In the genomic region with DNA sequence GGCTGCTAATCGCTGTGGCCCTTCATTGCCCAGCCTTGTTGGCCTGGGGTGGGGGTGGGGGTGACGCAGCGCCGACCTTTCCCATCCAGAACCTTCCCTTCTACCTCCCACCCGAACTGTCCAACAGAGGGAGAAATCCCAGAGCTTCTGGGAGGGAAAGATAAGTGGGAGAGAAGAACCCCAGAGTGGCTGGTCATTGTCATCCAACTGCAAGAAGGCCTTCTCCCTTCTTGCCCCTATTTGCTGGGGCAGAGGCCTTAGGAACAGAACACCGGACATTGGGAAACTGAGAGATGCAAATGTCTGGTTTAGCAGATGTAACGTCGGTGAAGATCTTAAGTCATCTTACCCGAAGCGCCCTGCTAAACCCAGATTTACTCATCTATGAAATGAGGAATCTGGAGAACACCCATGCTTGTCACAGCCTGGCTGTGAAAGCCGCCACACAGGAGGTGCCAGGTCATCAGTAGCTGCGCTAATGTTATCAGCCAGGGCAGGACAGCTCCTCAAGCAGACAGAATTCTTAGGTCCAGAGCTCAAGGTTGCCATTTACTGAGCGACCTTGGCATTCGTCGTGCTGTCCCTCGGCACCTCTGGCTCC, we compare ENCODE assay signal across 9 mouse cellular contexts. TPM values are rescaled to one million over a fixed set of nuclear protein-coding genes. Genes with fewer than 3 reads are reported as not detected.
A peak's percentile ranks its signal among the peaks of the same experiment; 100 is the strongest.
DNase-seq lines count a peak whose midpoint lies in the region; ATAC-seq and TF ChIP-seq lines count a peak whose summit lies in the region.
"Had no signal": no experiment of that assay in that cellular context is flagged by ENCODE, and none has a peak within 500 bp of the region (broad histone marks: within the 10 kb centered on the region; RNA-seq: fewer than 3 reads in every experiment).

No protein-coding gene starts in this region.

- in situ Hi-C loops in CH12.LX (cut with MboI; ENCODE audit: low pct_ligation_motif_present, low pct_unique_long_range_greater_than_20kb, low sequenced_read_pairs) = loop anchor here (5.0 kb wide), 1 partner anchor 49 kb away; no protein-coding TSS in a partner anchor

- H3K4me1 ChIP-seq in CH12.LX (ENCODE audit: control insufficient read depth in 1 of 2, insufficient read depth in 2 of 2) = peaks cover 22 to 67% of the 10 kb centered on the region in 2 experiments
- peaks cover 18% of the 10 kb centered on the region for H3K4me1 ChIP-seq in heart, postnatal 0 days (ENCODE audit: control insufficient read depth, insufficient read depth)
- H3K4me1 ChIP-seq in midbrain, embryonic 10.5 days = peaks cover 72% of the 10 kb centered on the region

- no peaks in the 10 kb centered on the region for H3K79me2 ChIP-seq in CH12.LX (replicated peaks; ENCODE audit: control insufficient read depth, extremely low read depth, insufficient read depth, poor library complexity, severe bottlenecking)

- WGBS in heart, postnatal 0 days = 57% methylated on average over 16 of the region's 16 CpGs
- 15% methylated on average over 16 of the region's 16 CpGs for WGBS in midbrain, embryonic 10.5 days

- H3K9ac ChIP-seq in CH12.LX (ENCODE audit: insufficient read depth, low read depth) = peak overlapping the region; percentile 58
- H3K9ac ChIP-seq in heart, postnatal 0 days (replicated peaks; ENCODE audit: low read depth, low read length) = peak overlapping the region; percentile 54; the same call in 1 of the 2 replicates

- intact Hi-C loops in gastrocnemius, adult 2 months (cut with DNase I) = loop anchor here (1.0 kb wide), 1 partner anchor 19 kb away; no protein-coding TSS in a partner anchor

- H3K4me2 ChIP-seq in CH12.LX (ENCODE audit: insufficient read depth, low read depth, poor library complexity, severe bottlenecking) = peak overlapping the region; percentile 94
- peak overlapping the region; percentile 95 for H3K4me2 ChIP-seq in heart, postnatal 0 days (ENCODE audit: low read depth, low read length)

- no peak for DNase-seq in gastrocnemius, adult 2 months
- DNase-seq in gastrocnemius, adult 8-10 months (ENCODE audit: low spot score in 2 of 2) = no peak
- peak; percentile 80 for DNase-seq in CH12.LX (ENCODE audit: extremely low read depth)
- DNase-seq in heart, postnatal 0 days (ENCODE audit: low spot score) = no peak
- no peak for DNase-seq in midbrain, embryonic 10.5 days (ENCODE audit: low spot score)
- no peak for DNase-seq in yolk sac, embryonic 10.5 days (ENCODE audit: low spot score)
- no peak for DNase-seq in left cerebral cortex, adult 9 months (ENCODE audit: low spot score in 2 of 2)
- no peak for DNase-seq in urinary bladder, postnatal 36 days (ENCODE audit: low spot score in 2 of 2)

- H3K27ac ChIP-seq in gastrocnemius, adult 2 months = peak overlapping the region; percentile 91
- peak overlapping the region; percentile 87 for H3K27ac ChIP-seq in CH12.LX (ENCODE audit: insufficient read depth, low read depth)
- H3K27ac ChIP-seq in heart, postnatal 0 days (ENCODE audit: low read depth) = peak overlapping the region; percentile 65
- H3K27ac ChIP-seq in midbrain, embryonic 10.5 days (replicated peaks) = peak overlapping the region; percentile 88

- no peaks in the 10 kb centered on the region for H3K36me3 ChIP-seq in CH12.LX (replicated peaks in 1 of 2; ENCODE audit: control insufficient read depth in 1 of 2, insufficient read depth in 1 of 2, low read length in 1 of 2)
- no peaks in the 10 kb centered on the region for H3K36me3 ChIP-seq in heart, postnatal 0 days (replicated peaks; ENCODE audit: control insufficient read depth, insufficient read depth, low read length)
- no peaks in the 10 kb centered on the region for H3K36me3 ChIP-seq in midbrain, embryonic 10.5 days

- dilution Hi-C loops in CH12.LX (cut with MboI; ENCODE audit: extremely low pct_ligation_motif_present, extremely low pct_unique_long_range_greater_than_20kb, low sequenced_read_pairs) = no loop called here

- H3K4me3 ChIP-seq in gastrocnemius, adult 2 months = peak overlapping the region; percentile 91
- H3K4me3 ChIP-seq in CH12.LX (replicated peaks in 1 of 3; ENCODE audit: low read depth in 2 of 3, low read length in 2 of 3, poor library complexity in 1 of 3) = peak overlapping the region in 2 of 3 experiments; percentile 48 to 76
- H3K4me3 ChIP-seq in heart, postnatal 0 days (ENCODE audit: low read depth, low read length) = peak overlapping the region; percentile 68
- H3K4me3 ChIP-seq in midbrain, embryonic 10.5 days = peak overlapping the region; percentile 74

- TF ChIP-seq EP300 in CH12.LX (IDR thresholded peaks at IDR 0.05; ENCODE audit: low read length) = peak; percentile 46
- no peak for TF ChIP-seq EP300 in heart, postnatal 0 days (IDR thresholded peaks at IDR 0.05; ENCODE audit: low read depth)

- no peak for ATAC-seq in heart, postnatal 0 days (ENCODE audit: insufficient read depth, low read depth)

- TF ChIP-seq CTCF in gastrocnemius, adult 2 months (IDR thresholded peaks at IDR 0.05) = no peak
- TF ChIP-seq CTCF in CH12.LX (conservative IDR thresholded peaks at IDR 0.05 in 1 of 2, IDR thresholded peaks at IDR 0.05 in 1 of 2; ENCODE audit: low read depth in 2 of 2, low read length in 2 of 2) = no peak
- no peak for TF ChIP-seq CTCF in heart, postnatal 0 days (IDR thresholded peaks at IDR 0.05; ENCODE audit: low read depth)

- TF ChIP-seq POLR2A in CH12.LX (IDR thresholded peaks at IDR 0.05; ENCODE audit: low read depth, low read length) = peak; percentile 40; the same call in 1 of the 2 replicates

- peaks cover 83% of the 10 kb centered on the region for H3K27me3 ChIP-seq in CH12.LX (replicated peaks)
- no peaks in the 10 kb centered on the region for H3K27me3 ChIP-seq in heart, postnatal 0 days (ENCODE audit: control insufficient read depth, insufficient read depth, low read length)
- H3K27me3 ChIP-seq in midbrain, embryonic 10.5 days (ENCODE audit: low read depth, poor library complexity, severe bottlenecking) = peaks cover 99% of the 10 kb centered on the region

- TF ChIP-seq RAD21 in CH12.LX (IDR thresholded peaks at IDR 0.05; ENCODE audit: low read depth, low read length) = no peak

- peaks cover 2% of the 10 kb centered on the region for H3K9me3 ChIP-seq in CH12.LX (replicated peaks; ENCODE audit: low read length)
- H3K9me3 ChIP-seq in heart, postnatal 0 days (replicated peaks; ENCODE audit: control insufficient read depth, low read length) = no peaks in the 10 kb centered on the region
- H3K9me3 ChIP-seq in midbrain, embryonic 10.5 days (replicated peaks) = no peaks in the 10 kb centered on the region

TF ChIP-seq in CH12.LX, 34 proteins besides CTCF, POLR2A, EP300 and RAD21:
- TF ChIP-seq KAT2A (IDR thresholded peaks at IDR 0.05; ENCODE audit: insufficient replicate concordance, low read length) = no peak
- 0 out of 2 replicates have a peak, but pooled peaks have one; percentile 13 for TF ChIP-seq MEF2A (IDR thresholded peaks at IDR 0.05; ENCODE audit: borderline replicate concordance, low read depth, low read length)
- TF ChIP-seq ZKSCAN1 (IDR thresholded peaks at IDR 0.05; ENCODE audit: borderline replicate concordance, low read depth, low read length) = no peak
- peak; percentile 18 for TF ChIP-seq BHLHE40 (IDR thresholded peaks at IDR 0.05; ENCODE audit: low read depth, low read length)
- TF ChIP-seq CHD1 (IDR thresholded peaks at IDR 0.05; ENCODE audit: low read depth, low read length) = 0 out of 2 replicates have a peak, but pooled peaks have one; percentile 29
- TF ChIP-seq ZNF384 (IDR thresholded peaks at IDR 0.05; ENCODE audit: low read depth, low read length) = no peak
- no peak for TF ChIP-seq SMC3 (IDR thresholded peaks at IDR 0.05; ENCODE audit: low read depth, low read length)
- TF ChIP-seq NELFE (IDR thresholded peaks at IDR 0.05; ENCODE audit: low read depth, low read length) = no peak
- peak; percentile 53 for TF ChIP-seq CHD2 (IDR thresholded peaks at IDR 0.05; ENCODE audit: low read length)
- TF ChIP-seq MAX (IDR thresholded peaks at IDR 0.05; ENCODE audit: low read length) = peak; percentile 84
- TF ChIP-seq E2F4 (IDR thresholded peaks at IDR 0.05; ENCODE audit: insufficient replicate concordance, low read depth, low read length) = no peak
- peak; percentile 61; the same call in 1 of the 2 replicates for TF ChIP-seq RCOR1 (conservative IDR thresholded peaks at IDR 0.05; ENCODE audit: low read depth, low read length)
- no peak for TF ChIP-seq POLR2AphosphoS2 (IDR thresholded peaks at IDR 0.05; ENCODE audit: low read depth, low read length)
- TF ChIP-seq IRF4 (IDR thresholded peaks at IDR 0.05; ENCODE audit: low read depth, low read length) = peak; percentile 37; the same call in 1 of the 2 replicates
- TF ChIP-seq MYC (IDR thresholded peaks at IDR 0.05; ENCODE audit: low read depth, low read length) = 0 out of 2 replicates have a peak, but pooled peaks have one; percentile 54
- TF ChIP-seq GABPA (IDR thresholded peaks at IDR 0.05; ENCODE audit: insufficient replicate concordance, low read depth, low read length) = no peak
- TF ChIP-seq ZMIZ1 (IDR thresholded peaks at IDR 0.05; ENCODE audit: low read depth, low read length) = no peak; the same call in 1 of the 2 replicates
- TF ChIP-seq ETS1 (conservative IDR thresholded peaks at IDR 0.05; ENCODE audit: low read depth, low read length) = peak; percentile 79
- no peak for TF ChIP-seq JUN (IDR thresholded peaks at IDR 0.05; ENCODE audit: insufficient read depth, low read depth, low read length)
- TF ChIP-seq ELF1 (IDR thresholded peaks at IDR 0.05; ENCODE audit: low read depth, low read length) = 0 out of 2 replicates have a peak, but pooled peaks have one; percentile 6
- TF ChIP-seq SIN3A (IDR thresholded peaks at IDR 0.05; ENCODE audit: low read length) = peak; percentile 37; the same call in 1 of the 2 replicates
- 0 out of 2 replicates have a peak, but pooled peaks have one; percentile 17 for TF ChIP-seq NRF1 (IDR thresholded peaks at IDR 0.05; ENCODE audit: low read depth, low read length)
- TF ChIP-seq USF1 (IDR thresholded peaks at IDR 0.05; ENCODE audit: low read depth, low read length) = no peak
- no peak for TF ChIP-seq ZC3H11A (IDR thresholded peaks at IDR 0.05; ENCODE audit: low read depth, low read length)
- TF ChIP-seq TCF12 (IDR thresholded peaks at IDR 0.05; ENCODE audit: low read depth, low read length) = peak; percentile 76; the same call in 1 of the 2 replicates

RNA-seq across cellular contexts. Expression of a gene that starts 0.5 kb away (rescaled TPM):
- 1 to 10 TPM; 3.3 to 9.2 TPM for total RNA-seq in gastrocnemius, adult 2 months (2021)
- 1 to 10 TPM; 2.5 to 3.6 (median 3.2) TPM for total RNA-seq in gastrocnemius, adult 8-10 months (2022)
- total RNA-seq in CH12.LX (2012; rRNA removed) (4.7 and 5.0 TPM in 2 replicates), CH12.LX (2014; rRNA removed) (0.23 and 0.31 TPM in 2 replicates)
- 1.1 and 1.6 TPM in 2 replicates for polyA plus RNA-seq in CH12.LX (2012; ENCODE audit: insufficient read length, low read depth)
- total RNA-seq in heart, postnatal 0 days (2014; rRNA removed; ENCODE audit: low replicate concordance) = 4.5 and 14.7 TPM in 2 replicates
- polyA plus RNA-seq in heart, postnatal 0 days (2015; fragmentation: Nextera tagmentation; extraction: Ambion mirVana) = 7.1 and 8.6 TPM in 2 replicates
- 9.2 and 11.2 TPM in 2 replicates for polyA plus RNA-seq in midbrain, embryonic 10.5 days (2016; fragmentation: Nextera tagmentation; extraction: Ambion mirVana)
- total RNA-seq: neutrophil, adult 5-6 weeks had no signal
